Mouse (Mus musculus) layer of hippocampus, adult 9-10 months (tissue): ENCODE data around the gene Cyth3.

Source experiments
- DNase-seq: peaks from one replicate; pipeline ENCODE4 v3.0.0; 2022; ENCODE audit warnings: low spot score

Gene Cyth3

GRCm38 (mm10) chr5:143635358-143635757, 13.1 kb downstream of the Cyth3 start:
- DNase-seq, result no peak

GRCm38 (mm10) chr5:143636173-143636572, 13.9 kb downstream of the Cyth3 start:
- no peak for DNase-seq

- DNase-seq, result no peak
Measured at GRCm38 (mm10) chr5:143637832-143638420, 15.7 kb downstream of the Cyth3 start.

DNA sequence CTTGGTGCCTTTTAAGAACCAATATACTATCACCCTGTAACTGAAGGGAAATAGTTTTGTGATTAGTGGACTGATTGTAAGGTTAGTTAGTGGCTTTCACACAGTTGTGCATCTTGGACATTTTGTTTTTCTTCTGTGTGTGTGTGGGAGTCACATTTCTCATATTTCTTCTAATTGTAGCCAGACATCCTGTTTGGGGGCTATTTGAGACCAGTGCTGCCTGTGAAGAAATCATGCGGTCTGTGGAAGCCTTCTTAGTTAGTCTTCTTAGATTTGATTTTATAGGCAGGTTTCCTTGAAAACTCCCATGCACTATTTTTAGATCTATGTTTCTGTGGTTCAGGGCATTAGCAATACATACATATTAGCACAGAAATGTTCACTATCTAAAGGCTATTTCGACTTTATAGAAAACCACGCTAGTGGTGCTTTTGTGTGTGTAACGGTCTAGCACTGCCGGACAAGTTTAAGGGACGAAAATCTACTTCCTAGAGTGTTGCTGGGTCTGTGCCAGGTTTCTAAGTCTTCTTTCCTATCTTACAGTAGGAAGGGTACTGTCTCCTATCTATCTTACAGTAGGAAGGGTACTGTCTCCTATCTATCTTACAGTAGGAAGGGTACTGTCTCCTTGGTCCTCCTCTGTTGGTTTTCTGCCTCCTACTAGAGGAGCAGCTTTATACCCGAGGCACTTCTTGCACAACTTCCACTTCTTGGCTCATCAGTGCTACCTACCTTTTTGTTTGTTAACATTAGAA, 16.4 kb downstream of the Cyth3 start:
- DNase-seq, result no peak

DNA sequence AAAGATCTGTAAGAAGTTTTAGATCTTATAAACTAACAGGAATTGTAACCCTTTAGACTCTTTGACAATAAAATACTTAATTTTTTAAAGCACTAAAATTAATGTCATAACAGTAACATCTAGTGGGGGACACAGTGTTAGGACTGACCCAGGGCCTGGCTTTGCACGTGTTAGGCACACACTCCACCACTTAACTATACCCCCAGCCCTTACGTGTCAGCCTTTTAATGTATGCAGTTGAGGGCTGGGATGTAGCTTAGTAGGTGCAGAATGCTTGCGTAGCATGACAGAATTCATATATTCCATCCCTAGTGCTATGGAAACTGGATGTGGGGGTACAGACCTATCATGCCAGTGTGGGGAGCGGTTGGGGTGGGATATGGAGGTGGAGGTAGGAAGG, 17.1 kb downstream of the Cyth3 start:
- DNase-seq, result no peak

DNA sequence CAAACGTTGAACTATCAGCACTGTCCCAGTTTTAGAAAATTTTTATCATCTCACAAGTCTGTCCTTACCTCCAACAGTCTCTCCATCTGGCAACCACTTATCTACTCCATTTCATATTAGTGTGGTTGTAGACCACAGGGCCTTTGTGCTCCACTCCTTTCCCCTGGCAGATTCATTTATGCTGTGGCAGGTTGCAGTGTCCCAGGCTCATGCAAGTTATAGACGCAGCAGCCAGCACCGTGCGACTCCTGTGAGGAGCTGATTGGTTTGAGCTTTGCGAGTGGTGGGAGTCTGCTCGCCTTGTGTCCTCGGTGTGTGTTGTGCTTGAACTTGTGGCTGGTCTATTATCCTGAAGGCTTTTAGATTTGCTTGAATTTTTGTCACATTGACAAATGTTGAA, 17.6 kb downstream of the Cyth3 start:
- DNase-seq, result no peak

DNA sequence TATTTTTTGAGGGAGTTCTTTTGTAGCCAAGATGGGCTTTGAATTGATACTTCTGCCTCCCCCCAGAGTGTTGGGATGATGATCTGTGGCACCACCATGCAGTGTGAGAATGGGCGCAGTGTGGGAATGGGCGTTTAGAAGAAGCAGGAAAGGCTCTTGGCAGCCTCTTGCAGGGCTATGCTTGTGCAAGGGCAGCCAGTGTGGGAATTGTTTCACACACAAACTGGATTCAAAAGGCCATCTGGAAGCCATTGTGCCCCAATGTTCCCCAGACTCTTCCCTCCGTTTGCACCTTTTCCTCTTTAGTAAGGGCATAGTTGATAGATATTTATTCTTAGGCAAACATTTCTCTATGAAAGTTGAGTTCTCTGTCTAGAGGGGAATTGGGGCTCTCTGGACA, 19.3 kb downstream of the Cyth3 start:
- no peak for DNase-seq

DNA sequence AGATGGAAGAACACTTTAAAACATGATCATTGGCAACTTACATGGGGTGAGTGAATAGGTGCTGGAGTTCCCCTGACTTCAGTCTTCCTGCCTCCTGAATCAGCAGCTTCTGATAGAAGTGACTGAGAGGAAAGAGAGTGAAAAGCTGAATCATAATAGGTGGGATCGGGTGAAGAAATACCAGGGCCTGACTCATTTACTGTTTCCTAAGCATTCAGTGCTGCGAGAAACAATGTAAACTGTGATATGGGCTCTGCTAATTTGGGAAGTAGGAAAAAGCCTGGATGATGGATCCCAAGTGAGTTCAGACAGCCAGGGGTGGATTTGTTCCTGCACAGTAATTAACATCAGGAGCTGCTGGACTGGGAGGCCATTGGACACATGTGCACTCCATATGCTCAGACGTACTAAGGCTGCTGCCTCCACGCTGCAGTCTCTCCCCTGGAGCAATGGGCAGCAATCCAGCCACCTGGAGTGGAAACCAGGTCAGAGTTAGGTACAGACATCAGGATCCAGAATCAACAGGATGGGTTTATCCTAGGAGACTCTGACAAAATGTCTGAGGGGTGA, 20.1 kb downstream of the Cyth3 start:
- no peak for DNase-seq

GRCm38 (mm10) chr5:143645976-143646375, 23.7 kb downstream of the Cyth3 start:
- DNase-seq, result no peak

DNA sequence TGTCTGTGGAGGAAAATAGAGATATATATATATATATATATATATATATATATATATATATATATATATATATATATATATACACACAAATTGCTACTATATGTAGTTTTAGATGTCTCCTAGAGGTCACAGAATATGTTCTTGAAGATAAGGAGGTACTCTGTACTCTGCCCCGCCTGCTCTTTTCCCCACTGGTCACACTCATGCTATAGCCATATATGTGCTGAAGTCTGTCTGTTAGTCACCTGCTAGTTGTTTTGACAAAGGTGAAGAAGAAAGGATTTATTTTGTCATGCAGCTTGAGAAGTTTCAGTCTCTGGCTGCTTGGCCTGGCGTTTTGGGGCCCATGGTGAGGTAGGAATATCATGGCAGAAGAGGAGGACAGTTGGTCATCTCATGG, 25.2 kb downstream of the Cyth3 start:
- no peak for DNase-seq

DNA sequence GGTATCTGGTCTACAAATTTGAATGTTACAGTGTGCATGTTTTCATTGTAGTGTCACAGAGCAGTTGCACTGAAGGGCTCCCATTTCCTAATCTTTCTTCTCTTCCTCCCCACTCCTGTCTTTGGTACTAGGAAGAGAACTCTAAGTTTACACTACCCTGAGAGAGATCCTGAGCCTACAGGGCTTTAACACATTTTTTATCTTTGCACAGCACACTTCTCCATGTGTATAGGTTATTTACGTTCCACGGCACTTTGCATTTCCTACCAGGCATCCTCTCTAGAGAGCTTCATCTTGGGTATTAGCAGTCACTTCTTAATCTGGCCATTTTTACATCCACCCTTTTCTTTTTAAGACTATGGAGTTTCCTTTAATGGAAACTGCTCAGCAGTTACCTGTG, 25.8 kb downstream of the Cyth3 start:
- DNase-seq, result no peak

DNA sequence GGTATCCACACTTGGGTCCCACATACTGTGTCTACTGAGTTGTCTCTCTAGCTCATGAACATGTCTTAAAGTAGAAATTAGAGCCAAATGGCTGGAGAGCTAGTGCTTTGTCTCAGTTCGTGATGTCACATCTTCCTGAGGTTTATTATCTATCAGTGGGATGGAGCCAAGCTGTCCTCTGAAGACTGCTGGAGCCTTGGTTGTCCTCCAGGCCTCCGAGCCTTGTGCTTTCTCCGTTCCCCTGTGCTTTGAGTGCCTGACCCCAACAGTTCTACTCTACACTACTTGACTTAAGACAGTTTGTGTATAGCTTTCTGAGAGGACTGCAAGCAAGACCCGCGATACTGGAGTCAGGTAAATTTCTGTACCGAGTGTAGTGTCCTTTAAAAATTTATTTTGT, 26.9 kb downstream of the Cyth3 start:
- no peak for DNase-seq

GRCm38 (mm10) chr5:143651855-143652631, 29.8 kb downstream of the Cyth3 start:
- no peak for DNase-seq

GRCm38 (mm10) chr5:143653497-143653896, 31.2 kb downstream of the Cyth3 start:
- no peak for DNase-seq

GRCm38 (mm10) chr5:143654670-143655510, 32.6 kb downstream of the Cyth3 start:
- no peak for DNase-seq

DNA sequence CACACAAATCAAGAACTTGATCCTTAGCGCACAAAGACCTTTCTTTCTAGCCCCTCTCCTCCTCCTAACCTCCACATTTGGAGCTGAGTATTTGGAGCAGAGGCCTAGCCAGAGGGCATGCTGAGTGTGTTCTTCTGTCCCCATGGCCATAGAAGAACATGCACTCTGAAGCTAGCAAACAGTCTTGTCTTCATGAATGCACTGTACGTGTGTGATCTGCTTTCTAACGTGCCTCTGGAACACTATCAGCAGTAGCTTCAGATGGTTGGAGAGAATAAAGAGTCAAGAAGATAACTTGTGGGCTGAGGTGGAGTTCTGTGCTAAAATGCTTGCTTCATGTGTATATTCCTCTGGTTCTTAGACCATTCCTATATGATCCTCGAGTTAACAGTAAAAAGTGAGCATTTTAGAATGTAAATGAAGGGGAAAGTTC, 33.3 kb downstream of the Cyth3 start:
- no peak for DNase-seq

GRCm38 (mm10) chr5:143656708-143657245, 34.5 kb downstream of the Cyth3 start:
- no peak for DNase-seq

DNA sequence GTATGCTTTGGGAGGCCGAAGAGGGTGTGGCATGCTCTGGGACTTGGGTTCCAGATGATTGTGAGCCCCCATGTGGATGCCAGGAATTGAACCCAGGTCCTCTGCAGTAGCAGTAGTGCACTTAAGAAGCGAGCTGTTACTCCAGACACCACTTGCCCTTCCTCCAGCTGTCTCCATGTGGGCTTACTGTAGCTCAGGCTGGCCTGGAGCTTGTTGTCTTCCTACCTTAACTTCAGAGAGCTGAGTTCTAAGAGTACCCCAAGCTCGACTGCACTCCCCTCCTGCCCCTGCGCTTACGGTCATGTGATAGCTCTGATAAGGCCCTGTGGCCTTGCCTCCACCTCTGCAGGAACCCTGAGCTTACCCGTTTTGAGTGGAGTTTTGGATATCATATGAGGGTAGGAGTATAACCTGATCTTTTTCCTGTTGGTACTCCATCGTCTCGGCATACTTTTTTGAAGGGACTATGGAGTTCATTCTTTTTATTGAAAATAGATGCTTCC, 36.8 kb downstream of the Cyth3 start:
- no peak for DNase-seq

GRCm38 (mm10) chr5:143663074-143663687, 40.9 kb downstream of the Cyth3 start:
- no peak for DNase-seq

DNA sequence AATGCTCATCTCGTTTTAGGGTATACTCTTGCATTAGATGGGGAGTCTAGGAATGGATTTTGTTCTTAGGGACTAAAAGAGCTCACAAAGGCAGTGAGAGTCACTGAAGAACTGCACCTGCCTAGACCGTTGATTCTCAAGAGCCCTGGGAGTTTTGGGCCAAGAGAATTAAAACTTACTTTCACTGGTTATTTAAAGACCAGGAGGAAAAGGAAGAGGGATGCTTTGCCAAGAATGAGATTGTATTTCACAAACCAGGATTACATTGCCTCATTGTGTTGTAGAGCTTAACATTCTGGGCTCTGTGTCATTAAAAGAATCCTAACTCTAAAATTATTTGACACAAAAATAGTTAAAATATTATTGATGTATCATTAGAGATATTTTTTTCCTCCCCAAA, 43.3 kb downstream of the Cyth3 start:
- DNase-seq, result no peak

- DNase-seq, result no peak
Measured at GRCm38 (mm10) chr5:143666015-143666414, 43.8 kb downstream of the Cyth3 start.
